Mouse (Mus musculus) right cerebral cortex, adult 18-20 months (tissue): ENCODE data around the gene Akap13.
"Not testable (repeated sequence)": the region's sequence is repeated elsewhere in the genome, so short reads cannot be mapped to it uniquely, and the experiment has no call there.

Experiments
- DNase-seq: peaks from one replicate; pipeline ENCODE4 v3.0.0; 2022; ENCODE audit warnings: mixed read lengths

The Akap13 gene

GRCm38 (mm10) chr7:75778053-75778452 lies 322.7 kb downstream of the Akap13 start:
- DNase-seq: no peak

- no peak for DNase-seq
Measured at GRCm38 (mm10) chr7:75780812-75781211, 325.5 kb downstream of the Akap13 start.

GRCm38 (mm10) chr7:75781298-75781947 lies 326.1 kb downstream of the Akap13 start:
- DNase-seq: no peak

- peak; percentile 80 for DNase-seq
Measured at GRCm38 (mm10) chr7:75781948-75782722, 326.8 kb downstream of the Akap13 start.

- no peak for DNase-seq
Measured at GRCm38 (mm10) chr7:75782723-75783011, 327.3 kb downstream of the Akap13 start.

- no peak for DNase-seq
Measured at GRCm38 (mm10) chr7:75785388-75786328, 330.3 kb downstream of the Akap13 start.

GRCm38 (mm10) chr7:75786812-75787211 lies 331.5 kb downstream of the Akap13 start:
- no peak for DNase-seq

GRCm38 (mm10) chr7:75787371-75787770 lies 332.0 kb downstream of the Akap13 start:
- no peak for DNase-seq

- DNase-seq: peak; percentile 14
Measured at GRCm38 (mm10) chr7:75788069-75788800, 332.9 kb downstream of the Akap13 start.

- DNase-seq: not testable (repeated sequence)
Measured at GRCm38 (mm10) chr7:75788801-75789135, 333.4 kb downstream of the Akap13 start.

- no peak for DNase-seq
Measured at GRCm38 (mm10) chr7:75789746-75790145, 334.4 kb downstream of the Akap13 start.

GRCm38 (mm10) chr7:75791092-75791837 lies 335.9 kb downstream of the Akap13 start:
- not testable (repeated sequence) for DNase-seq

- DNase-seq: no peak
Measured at GRCm38 (mm10) chr7:75793091-75793490, 337.8 kb downstream of the Akap13 start.

GRCm38 (mm10) chr7:75793654-75794335 lies 338.5 kb downstream of the Akap13 start:
- DNase-seq: no peak

- no peak for DNase-seq
Measured at GRCm38 (mm10) chr7:75795106-75795505, 339.8 kb downstream of the Akap13 start.

GRCm38 (mm10) chr7:75796474-75796873 lies 341.1 kb downstream of the Akap13 start:
- peak; percentile 14 for DNase-seq

- no peak for DNase-seq
Measured at GRCm38 (mm10) chr7:75800530-75800929, 345.2 kb downstream of the Akap13 start.

GRCm38 (mm10) chr7:75801022-75801421 lies 345.7 kb downstream of the Akap13 start:
- DNase-seq: no peak

- no peak for DNase-seq
Measured at GRCm38 (mm10) chr7:75801621-75802358, 346.5 kb downstream of the Akap13 start.

GRCm38 (mm10) chr7:75802887-75803286 lies 347.6 kb downstream of the Akap13 start:
- no peak for DNase-seq
